Comparison of ENCODE assay signal across 27 mouse cellular contexts in the genomic region with DNA sequence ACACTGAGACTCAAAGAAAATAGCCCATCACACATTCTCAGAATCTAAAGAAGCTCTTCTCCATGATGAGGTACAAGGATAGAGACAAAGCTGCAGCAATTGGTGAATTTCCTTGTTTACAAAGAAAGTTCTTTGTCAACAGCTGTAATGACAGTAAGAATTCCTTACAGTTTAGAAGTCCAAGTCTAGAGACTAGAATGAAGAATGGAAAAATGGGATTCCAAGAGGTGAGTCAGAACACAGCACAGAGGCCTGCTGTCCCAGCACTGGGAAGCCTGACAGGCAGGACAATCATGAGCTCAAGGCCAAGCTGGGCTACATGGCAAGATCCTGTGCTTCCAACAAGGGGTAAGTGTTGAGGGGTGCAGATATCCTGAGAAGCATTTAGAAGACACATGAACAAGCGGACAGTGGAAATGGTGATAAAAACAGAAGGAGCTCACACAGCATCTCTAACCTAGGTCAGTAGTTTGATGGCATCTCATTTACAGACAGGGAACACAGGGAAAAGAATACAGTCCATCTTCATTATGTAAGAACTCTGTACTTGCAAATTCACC.
DNase-seq lines count a peak whose midpoint lies in the region; ATAC-seq lines count a peak whose summit lies in the region.
"Had no signal": no experiment of that assay in that cellular context is flagged by ENCODE, and none has a peak within 500 bp of the region (broad histone marks: within the 10 kb centered on the region; RNA-seq: fewer than 3 reads in every experiment).

No protein-coding gene starts in this region.

- H3K9ac ChIP-seq in hindbrain, embryonic 16.5 days (ENCODE audit: low read depth, low read length): no peak overlapping the region
- H3K9ac ChIP-seq: embryonic facial prominence, embryonic 15.5 days; hindbrain, embryonic 13.5 days; kidney, embryonic 15.5 days; limb, embryonic 13.5 days; lung, embryonic 15.5 days; midbrain, embryonic 12.5 days; neural tube, embryonic 13.5 days had no signal

- H3K9me3 ChIP-seq in hindbrain, embryonic 16.5 days (ENCODE audit: control insufficient read depth, low read length): no peaks in the 10 kb centered on the region
- H3K9me3 ChIP-seq: embryonic facial prominence, embryonic 10.5 days; embryonic facial prominence, embryonic 15.5 days; hindbrain, embryonic 13.5 days; kidney, embryonic 15.5 days; limb, embryonic 13.5 days; lung, embryonic 15.5 days; midbrain, embryonic 12.5 days; neural tube, embryonic 13.5 days had no signal

- no peak overlapping the region for H3K4me2 ChIP-seq in hindbrain, embryonic 16.5 days (ENCODE audit: low read length)
- H3K4me2 ChIP-seq: embryonic facial prominence, embryonic 15.5 days; heart, embryonic 11.5 days; hindbrain, embryonic 13.5 days; kidney, embryonic 15.5 days; limb, embryonic 13.5 days; liver, embryonic 11.5 days; lung, embryonic 15.5 days; midbrain, embryonic 12.5 days; neural tube, embryonic 13.5 days had no signal

- peak; percentile 2 for DNase-seq in gastrocnemius, adult 18-20 months (ENCODE audit: low spot score)
- no peak for DNase-seq in gastrocnemius, postnatal 14 days
- DNase-seq in Muller cell, postnatal 12 days (ENCODE audit: inconsistent ontology term): peak; percentile 66
- DNase-seq in adrenal gland, postnatal 10 days: peak; percentile 10
- peak; percentile 28 for DNase-seq in fibroblast of lung, adult 2 months (ENCODE audit: low read depth)
- DNase-seq in ovary, postnatal 36 days (ENCODE audit: low spot score): no peak
- DNase-seq: cerebellum, adult 8-10 months; cerebellum, postnatal 25 days; gastrocnemius, postnatal 10 days; heart, postnatal 36 days; kidney, adult 11 months; kidney, postnatal 36 days had no signal

- H3K27ac ChIP-seq in hindbrain, embryonic 16.5 days (ENCODE audit: low read depth, low read length): no peak overlapping the region
- H3K27ac ChIP-seq: embryonic facial prominence, embryonic 10.5 days; embryonic facial prominence, embryonic 15.5 days; hindbrain, embryonic 13.5 days; kidney, embryonic 15.5 days; layer of hippocampus, adult 2 months; left cerebral cortex, adult 2 months; limb, embryonic 13.5 days; lung, embryonic 15.5 days; midbrain, embryonic 12.5 days; neural tube, embryonic 13.5 days had no signal

- intact Hi-C loops in gastrocnemius, postnatal 14 days (cut with DNase I; ENCODE audit: low total_unique reads): no loop called here

- no peak overlapping the region for H3K4me3 ChIP-seq in hindbrain, embryonic 16.5 days (ENCODE audit: low read length)
- H3K4me3 ChIP-seq: embryonic facial prominence, embryonic 10.5 days; embryonic facial prominence, embryonic 15.5 days; hindbrain, embryonic 13.5 days; kidney, embryonic 15.5 days; layer of hippocampus, adult 2 months; left cerebral cortex, adult 2 months; limb, embryonic 13.5 days; lung, embryonic 15.5 days; midbrain, embryonic 12.5 days; neural tube, embryonic 13.5 days had no signal

- no peaks in the 10 kb centered on the region for H3K27me3 ChIP-seq in hindbrain, embryonic 16.5 days (replicated peaks; ENCODE audit: control insufficient read depth, insufficient read depth, low read length)
- H3K27me3 ChIP-seq: embryonic facial prominence, embryonic 15.5 days; hindbrain, embryonic 13.5 days; kidney, embryonic 15.5 days; limb, embryonic 13.5 days; lung, embryonic 15.5 days; midbrain, embryonic 12.5 days; neural tube, embryonic 13.5 days; Patski had no signal

- ATAC-seq in hindbrain, embryonic 16.5 days: no peak
- ATAC-seq: forebrain, embryonic 14.5 days; Patski had no signal

- WGBS in hindbrain, embryonic 16.5 days: 89% methylated on average over 1 of the region's 1 CpGs

- no peaks in the 10 kb centered on the region for H3K36me3 ChIP-seq in hindbrain, embryonic 16.5 days (ENCODE audit: control insufficient read depth, insufficient read depth, low read length)
- H3K36me3 ChIP-seq: embryonic facial prominence, embryonic 10.5 days; embryonic facial prominence, embryonic 15.5 days; hindbrain, embryonic 13.5 days; kidney, embryonic 15.5 days; limb, embryonic 13.5 days; lung, embryonic 15.5 days; midbrain, embryonic 12.5 days; neural tube, embryonic 13.5 days had no signal

- peaks cover 8% of the 10 kb centered on the region for H3K4me1 ChIP-seq in hindbrain, embryonic 16.5 days (ENCODE audit: control insufficient read depth, insufficient read depth, low read depth, low read length)

Comparison
In these comparisons a context has a peak if more than half of its experiments do, and no peak if none do; other contexts are left out.
1. DNase-seq: peak in gastrocnemius, adult 18-20 months (single experiment), Muller cell, postnatal 12 days (single experiment), adrenal gland, postnatal 10 days (single experiment) and fibroblast of lung, adult 2 months (single experiment); none in gastrocnemius, postnatal 14 days (single experiment) and ovary, postnatal 36 days (single experiment).